Mouse (Mus musculus) midbrain, embryonic 13.5 days (tissue): ENCODE measurements at regions not wholly inside any gene's neighbourhood (a gene's known extent, or its start where the extent isn't known, plus 50 kb on each side); places are given as distances from the start of the nearest gene placed in this dataset.

Source experiments
- ATAC-seq: fragments of 200-750 bp; cut with Nextera tagmentation; 2 replicates; pipeline ENCODE4 v1.8.0; 2017; ENCODE audit warnings: mild to moderate bottlenecking, moderate TSS enrichment, moderate library complexity
- H3K27ac ChIP-seq: fragments of 300-500 bp; sonication (generic); 2 replicates; pipeline ENCODE4 v1.5.1; 2015; ENCODE audit warnings: inconsistent platforms, mild to moderate bottlenecking, moderate library complexity
- H3K27me3 ChIP-seq: fragments of 300-500 bp; sonication (generic); 2 replicates; pipeline ENCODE4 v1.6.1; 2015; ENCODE audit warnings: mild to moderate bottlenecking, inconsistent platforms
- H3K36me3 ChIP-seq: fragments of 300-500 bp; sonication (generic); 2 replicates; pipeline ENCODE4 v1.6.1; 2015; ENCODE audit warnings: mild to moderate bottlenecking, inconsistent platforms
- H3K4me1 ChIP-seq: fragments of 300-500 bp; sonication (generic); replicated peaks from 2 replicates; pipeline ENCODE4 v1.6.1; 2015; ENCODE audit warnings: inconsistent platforms
- H3K4me2 ChIP-seq: fragments of 300-500 bp; sonication (generic); replicated peaks from 2 replicates; pipeline ENCODE4 v1.6.1; 2015; ENCODE audit warnings: moderate library complexity, mild to moderate bottlenecking, inconsistent platforms
- H3K4me3 ChIP-seq: fragments of 300-500 bp; sonication (generic); replicated peaks from 2 replicates; pipeline ENCODE4 v1.5.1; 2015; ENCODE audit warnings: mild to moderate bottlenecking, inconsistent platforms
- H3K9ac ChIP-seq: fragments of 300-500 bp; sonication (generic); replicated peaks from 2 replicates; pipeline ENCODE4 v1.6.1; 2015; ENCODE audit warnings: mild to moderate bottlenecking, inconsistent platforms
- H3K9me3 ChIP-seq: fragments of 300-500 bp; sonication (generic); 2 replicates; pipeline ENCODE4 v1.6.1; 2016; ENCODE audit warnings: mild to moderate bottlenecking, inconsistent platforms
- WGBS: fragments of 180-500 bp; shearing (Covaris S2); methylation state at CpG from one replicate; pipeline ENCODE4 v1.1.7; 2015; 5-methylcytosine and 5-hydroxymethylcytosine counted together

DNA sequence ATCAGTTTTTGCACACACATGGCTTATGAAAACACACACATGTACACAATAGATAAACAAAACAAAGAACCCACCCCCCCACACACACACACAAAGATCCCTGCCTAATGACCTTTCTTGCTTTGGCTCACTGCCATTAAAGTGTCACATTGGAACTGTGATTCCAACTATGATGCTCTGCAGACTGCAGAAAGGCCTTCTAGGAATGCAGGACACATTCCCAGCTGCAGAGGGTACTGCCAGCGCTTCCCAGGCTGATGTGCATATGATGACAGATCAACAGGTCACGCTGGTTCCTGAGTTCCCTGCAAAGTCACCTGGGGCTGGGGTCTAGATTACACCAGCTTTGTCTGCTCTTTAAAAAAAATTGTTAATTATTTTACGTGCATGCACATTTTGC lies 68.1 kb upstream of the Ppm1j start:
- no peak overlapping the region for H3K4me2 ChIP-seq
- H3K27me3 ChIP-seq, result 0 out of 2 replicates have a peak, but pooled peaks cover 3% of the 10 kb centered on the region
- no peak overlapping the region for H3K4me3 ChIP-seq
- 79% methylated on average over 3 of the region's 3 CpGs for WGBS
- H3K4me1 ChIP-seq, result peaks cover 3% of the 10 kb centered on the region; the same call in 1 of the 2 replicates
- H3K9me3 ChIP-seq, result no peaks in the 10 kb centered on the region
- H3K27ac ChIP-seq, result no peak overlapping the region
- no peak overlapping the region for H3K9ac ChIP-seq
- no peak for ATAC-seq
- no peaks in the 10 kb centered on the region for H3K36me3 ChIP-seq

DNA sequence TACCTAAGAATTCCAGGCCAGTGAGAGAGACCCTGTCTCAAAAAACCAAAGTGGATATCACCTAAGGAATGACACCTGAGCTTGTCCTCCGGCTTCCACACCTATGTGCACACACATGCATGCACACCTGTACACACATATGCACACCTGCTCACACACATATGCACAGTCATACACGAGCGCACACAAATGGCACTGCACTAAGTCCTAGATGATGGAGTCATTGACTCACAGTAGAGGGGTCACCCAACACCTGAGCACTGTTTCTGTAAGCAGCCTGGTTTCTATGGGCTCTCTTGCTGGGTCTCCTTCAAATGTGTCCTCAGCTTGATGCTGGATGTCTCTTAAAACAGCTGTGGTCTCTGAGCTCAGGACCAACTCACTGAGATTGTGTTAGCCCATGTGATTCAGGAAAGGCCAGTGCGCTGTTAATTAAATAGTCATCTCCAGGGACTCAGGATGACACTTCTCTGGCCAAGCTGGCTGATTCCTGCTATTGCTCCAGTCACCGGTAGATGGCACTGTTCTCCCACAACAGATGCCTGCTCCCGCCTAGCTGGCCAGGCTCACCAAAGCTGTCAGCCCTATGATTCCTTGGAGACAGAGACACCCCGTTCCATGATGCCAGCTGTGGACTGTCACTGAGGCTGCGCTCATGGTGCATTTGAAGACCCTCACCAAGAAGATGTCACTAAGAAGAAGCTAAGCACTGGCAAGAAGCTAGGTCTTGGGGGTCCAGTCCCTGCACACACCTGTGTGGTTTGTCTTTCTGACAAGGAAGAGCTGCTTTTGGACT lies 66.8 kb upstream of the Ppm1j start:
- WGBS, result 27% methylated on average over 8 of the region's 8 CpGs
- peak overlapping the region; percentile 11 for H3K4me3 ChIP-seq
- H3K27me3 ChIP-seq, result 0 out of 2 replicates have a peak, but pooled peaks cover 3% of the 10 kb centered on the region

DNA sequence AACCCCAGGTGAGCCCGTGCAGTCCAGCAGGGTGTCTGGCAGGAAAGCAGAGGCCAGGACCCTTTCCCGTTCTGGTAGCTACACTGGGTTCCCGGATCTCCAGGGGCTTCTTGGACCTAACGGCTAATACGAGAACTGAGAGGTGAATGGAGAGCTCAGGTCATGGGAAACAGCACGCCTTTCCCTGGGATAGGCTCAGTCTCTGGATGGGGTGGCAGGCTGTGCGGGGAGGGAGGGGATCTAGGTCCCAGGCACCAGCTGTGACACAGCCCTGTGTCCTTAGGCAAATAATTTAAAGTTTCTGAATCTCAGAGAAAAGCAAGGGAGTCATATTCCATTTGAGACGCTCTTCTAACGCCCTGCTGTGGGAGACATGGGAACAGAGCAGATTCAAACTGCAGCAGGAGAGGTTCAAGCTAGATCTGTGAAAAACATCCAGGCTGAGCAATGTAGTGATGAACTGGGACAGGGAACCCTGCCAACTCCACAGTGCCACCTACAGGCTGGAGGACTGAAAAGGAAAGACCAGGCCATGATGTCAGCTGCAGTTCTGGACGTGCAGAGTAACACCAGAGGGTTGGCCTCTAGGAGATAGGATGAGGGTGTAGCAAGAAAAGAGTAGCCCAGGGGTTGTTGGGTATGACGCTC lies 66.1 kb upstream of the Ppm1j start:
- Histone ChIP-seq H3K9ac (0 out of 2 replicates have a peak overlapping the region, but pooled peaks have one; percentile 15), H3K27ac (no peak overlapping the region), H3K4me1 (peaks cover 3% of the 10 kb centered on the region; the same call in 1 of the 2 replicates), H3K36me3 (no peaks in the 10 kb centered on the region), H3K27me3 (0 out of 2 replicates have a peak, but pooled peaks cover 3% of the 10 kb centered on the region), H3K4me2 (peak overlapping the region; percentile 46), H3K4me3 (peak overlapping the region; percentile 11), H3K9me3 (no peaks in the 10 kb centered on the region)
- 46% methylated on average over 11 of the region's 11 CpGs for WGBS
- ATAC-seq, result peak; percentile 31

More for the DNA sequence above, 66.8 kb upstream of the Ppm1j start:
- H3K36me3 ChIP-seq, result no peaks in the 10 kb centered on the region
- H3K4me1 ChIP-seq, result peaks cover 3% of the 10 kb centered on the region; the same call in 1 of the 2 replicates
- no peak overlapping the region for H3K27ac ChIP-seq
- H3K9ac ChIP-seq, result 0 out of 2 replicates have a peak overlapping the region, but pooled peaks have one; percentile 15
- no peaks in the 10 kb centered on the region for H3K9me3 ChIP-seq
- peak overlapping the region; percentile 46 for H3K4me2 ChIP-seq
- ATAC-seq, result peak; percentile 87
